24 mouse cellular contexts compared by ENCODE assay signal in the genomic region with DNA sequence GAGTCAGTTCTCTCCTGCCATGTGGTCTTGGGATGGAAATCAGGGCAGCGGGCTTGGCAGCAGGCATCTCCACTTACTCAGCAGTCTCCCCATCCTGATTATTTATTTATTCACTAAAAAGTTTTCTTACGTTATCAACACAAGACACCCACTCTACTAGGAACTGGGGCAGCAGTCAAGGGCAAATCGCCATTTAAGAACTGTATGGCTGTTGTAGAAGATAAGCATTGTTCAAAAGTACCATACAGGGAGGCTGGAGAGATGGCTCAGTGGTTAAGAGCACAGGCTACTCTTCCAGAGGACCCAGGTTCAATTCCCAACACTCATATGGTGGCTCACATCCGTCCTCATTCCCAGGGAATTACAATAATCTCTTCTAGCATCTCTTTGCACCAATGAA. TPM values are rescaled to one million over a fixed set of nuclear protein-coding genes. Genes with fewer than 3 reads are reported as not detected.
DNase-seq lines count a peak whose midpoint lies in the region; ATAC-seq lines count a peak whose summit lies in the region.
"Had no signal": no experiment of that assay in that cellular context is flagged by ENCODE, and none has a peak within 500 bp of the region (broad histone marks: within the 10 kb centered on the region; RNA-seq: fewer than 3 reads in every experiment).

No protein-coding gene starts in this region.

- H3K9ac ChIP-seq in liver, embryonic 13.5 days: no peak overlapping the region
- H3K9ac ChIP-seq in liver, embryonic 15.5 days: no peak overlapping the region
- H3K9ac ChIP-seq: forebrain, embryonic 13.5 days; forebrain, postnatal 0 days; heart, embryonic 12.5 days; heart, embryonic 15.5 days; hindbrain, embryonic 14.5 days had no signal

- no peak overlapping the region for H3K4me2 ChIP-seq in liver, embryonic 13.5 days
- H3K4me2 ChIP-seq in liver, embryonic 15.5 days: no peak overlapping the region
- H3K4me2 ChIP-seq: forebrain, embryonic 13.5 days; heart, embryonic 12.5 days; heart, embryonic 15.5 days; hindbrain, embryonic 14.5 days had no signal

- H3K9me3 ChIP-seq in liver, embryonic 13.5 days (replicated peaks): no peaks in the 10 kb centered on the region
- H3K9me3 ChIP-seq in liver, embryonic 15.5 days (replicated peaks): no peaks in the 10 kb centered on the region
- H3K9me3 ChIP-seq in heart, embryonic 10.5 days: no peaks in the 10 kb centered on the region
- H3K9me3 ChIP-seq: forebrain, embryonic 10.5 days; forebrain, embryonic 13.5 days; heart, embryonic 12.5 days; heart, embryonic 15.5 days had no signal

- DNase-seq in liver, embryonic 13.5 days: no peak
- DNase-seq in retina, embryonic 14.5 days (ENCODE audit: low spot score): no peak
- no peak for DNase-seq in heart, embryonic 10.5 days (ENCODE audit: low spot score)
- no peak for DNase-seq in kidney, postnatal 25 days
- DNase-seq: adrenal gland, adult 8-10 months; adrenal gland, postnatal 36 days; cerebellum, adult 18-20 months; cerebellum, adult 9-10 months; cerebellum, postnatal 14 days; forebrain, postnatal 0 days; gastrocnemius, adult 2 months; gastrocnemius, postnatal 14 days; heart, adult 11 months; heart, postnatal 10 days; heart, postnatal 36 days had no signal

- no peaks in the 10 kb centered on the region for H3K36me3 ChIP-seq in liver, embryonic 13.5 days
- H3K36me3 ChIP-seq in liver, embryonic 15.5 days (replicated peaks): no peaks in the 10 kb centered on the region
- H3K36me3 ChIP-seq in heart, embryonic 10.5 days: no peaks in the 10 kb centered on the region
- H3K36me3 ChIP-seq: forebrain, embryonic 10.5 days; heart, embryonic 12.5 days; heart, embryonic 15.5 days had no signal

- H3K4me3 ChIP-seq in liver, embryonic 13.5 days (replicated peaks): no peak overlapping the region
- no peak overlapping the region for H3K4me3 ChIP-seq in liver, embryonic 15.5 days (replicated peaks)
- H3K4me3 ChIP-seq in heart, embryonic 10.5 days: no peak overlapping the region
- H3K4me3 ChIP-seq: forebrain, embryonic 10.5 days; forebrain, embryonic 13.5 days; gastrocnemius, adult 2 months; heart, embryonic 12.5 days; heart, embryonic 15.5 days had no signal

- peaks cover 34% of the 10 kb centered on the region for H3K4me1 ChIP-seq in liver, embryonic 13.5 days (replicated peaks)
- H3K4me1 ChIP-seq in liver, embryonic 15.5 days (replicated peaks): peaks cover 29% of the 10 kb centered on the region
- peaks cover 21% of the 10 kb centered on the region for H3K4me1 ChIP-seq in heart, embryonic 10.5 days

- H3K27ac ChIP-seq in liver, embryonic 13.5 days: no peak overlapping the region
- no peak overlapping the region for H3K27ac ChIP-seq in liver, embryonic 15.5 days (replicated peaks)
- H3K27ac ChIP-seq in heart, embryonic 10.5 days: no peak overlapping the region
- H3K27ac ChIP-seq: forebrain, embryonic 10.5 days; hindbrain, embryonic 14.5 days; hindbrain, postnatal 0 days had no signal

- 0 out of 2 replicates have a peak, but pooled peaks cover 6% of the 10 kb centered on the region for H3K27me3 ChIP-seq in liver, embryonic 13.5 days
- H3K27me3 ChIP-seq in liver, embryonic 15.5 days: peaks cover 7% of the 10 kb centered on the region
- no peaks in the 10 kb centered on the region for H3K27me3 ChIP-seq in heart, embryonic 10.5 days (ENCODE audit: insufficient read depth, poor library complexity, severe bottlenecking)
- H3K27me3 ChIP-seq: forebrain, embryonic 13.5 days; heart, embryonic 12.5 days; heart, embryonic 15.5 days had no signal

- ATAC-seq in liver, embryonic 13.5 days (ENCODE audit: low read depth): peak; percentile 71
- ATAC-seq in liver, embryonic 15.5 days (ENCODE audit: insufficient read depth): peak; percentile 51
- ATAC-seq in megakaryocyte progenitor cell, adult 5-6 weeks (replicated peaks; ENCODE audit: poor library complexity): peak; percentile 76
- ATAC-seq: CD4-positive, CD25-positive, alpha-beta regulatory T cell, adult 4 months; forebrain, embryonic 13.5 days; forebrain, postnatal 0 days; hindbrain, postnatal 0 days had no signal

- WGBS in liver, embryonic 13.5 days (ENCODE audit: insufficient replicate concordance): 33% methylated on average over 4 of the region's 4 CpGs
- 34% methylated on average over 4 of the region's 4 CpGs for WGBS in liver, embryonic 15.5 days (ENCODE audit: insufficient replicate concordance)
- 68% methylated on average over 4 of the region's 4 CpGs for WGBS in heart, embryonic 10.5 days

RNA-seq across cellular contexts. Expression of gene Sh3pxd2a, which starts 7.6 kb away (rescaled TPM):
- 0.54 and 0.62 TPM in 2 replicates for polyA plus RNA-seq in liver, embryonic 13.5 days (2015; fragmentation: Nextera tagmentation; extraction: Ambion mirVana)
- polyA plus RNA-seq in liver, embryonic 15.5 days (2015; fragmentation: Nextera tagmentation; extraction: Ambion mirVana): 0.50 and 0.63 TPM in 2 replicates
- total RNA-seq in megakaryocyte progenitor cell, adult 5-6 weeks (2015): 1.3 and 1.6 TPM in 2 replicates
- total RNA-seq in megakaryocyte progenitor cell, adult 5-6 weeks (2017): 1.1 and 1.4 TPM in 2 replicates
- polyA plus RNA-seq in heart, embryonic 10.5 days (2016; fragmentation: Nextera tagmentation; extraction: Ambion mirVana): 3.4 and 3.9 TPM in 2 replicates
